Mouse (Mus musculus): ENCODE measurements around the gene Apoa5.

GRCm38 (mm10) chr9:46241818-46242217 is 26.6 kb upstream of the Apoa5 start:
- TF ChIP-seq POLR2A (IDR thresholded peaks at IDR 0.05; ENCODE audit: low read depth, low read length): no peak
- TF ChIP-seq CTCF (IDR thresholded peaks at IDR 0.05; ENCODE audit: extremely low read depth, insufficient read depth, insufficient read length, insufficient replicate concordance): no peak
